Mouse (Mus musculus) neural tube, embryonic 14.5 days (tissue): ENCODE results near the gene Map2. TPM values are rescaled to one million over a fixed set of nuclear protein-coding genes. Genes with fewer than 3 reads are reported as not detected.

Source experiments
- ATAC-seq: fragments of 200-750 bp; cut with Nextera tagmentation; 2 replicates; pipeline ENCODE4 v1.8.0; 2017; ENCODE audit warnings: low read depth, mild to moderate bottlenecking, moderate TSS enrichment, moderate library complexity
- H3K27ac ChIP-seq: fragments of 300-500 bp; sonication (generic); 2 replicates; pipeline ENCODE4 v1.5.1; 2014; ENCODE audit warnings: low read depth, mild to moderate bottlenecking, control low read depth, low read length, moderate library complexity, mixed read lengths
- H3K27me3 ChIP-seq: fragments of 300-500 bp; sonication (generic); 2 replicates; pipeline ENCODE4 v1.6.1; 2014; ENCODE audit warnings: low read length; ENCODE audit not compliant: control insufficient read depth, insufficient read depth
- H3K36me3 ChIP-seq: fragments of 300-500 bp; sonication (generic); 2 replicates; pipeline ENCODE4 v1.6.1; 2014; ENCODE audit warnings: low read length, mixed read lengths; ENCODE audit not compliant: control insufficient read depth, insufficient read depth
- H3K4me1 ChIP-seq: fragments of 300-500 bp; sonication (generic); 2 replicates; pipeline ENCODE4 v1.6.1; 2014; ENCODE audit warnings: low read length; ENCODE audit not compliant: control insufficient read depth, insufficient read depth
- H3K4me2 ChIP-seq: fragments of 300-500 bp; sonication (generic); 2 replicates; pipeline ENCODE4 v1.6.1; 2014; ENCODE audit warnings: mild to moderate bottlenecking, low read depth, low read length, control low read depth
- H3K4me3 ChIP-seq: fragments of 300-500 bp; sonication (generic); 2 replicates; pipeline ENCODE4 v1.5.1; 2014; ENCODE audit warnings: low read depth, low read length, control low read depth, mixed read lengths
- H3K9ac ChIP-seq: fragments of 300-500 bp; sonication (generic); replicated peaks from 2 replicates; pipeline ENCODE4 v1.6.1; 2014; ENCODE audit warnings: low read depth, mild to moderate bottlenecking, control low read depth, low read length, mixed read lengths
- H3K9me3 ChIP-seq: fragments of 300-500 bp; sonication (generic); 2 replicates; pipeline ENCODE4 v1.6.1; 2016; ENCODE audit warnings: low read length; ENCODE audit not compliant: control insufficient read depth
- WGBS: fragments of 180-500 bp; shearing (Covaris S2); extraction: QIAGEN DNeasy Blood & Tissue Kit; methylation state at CpG from one replicate; pipeline ENCODE4 v1.1.7; 2014; 5-methylcytosine and 5-hydroxymethylcytosine counted together
- polyA plus RNA-seq: library from polyadenylated mRNA; unstranded; fragments of >200 nt; fragmentation: Nextera tagmentation; extraction: Ambion mirVana; gene quantifications from 2 replicates; pipeline ENCODE4 v1.2.1, GENCODE M21; 2014

Gene Map2
- polyA plus RNA-seq, 1 experiment from 2014 or later, result 523 TPM

- ATAC-seq, result no peak
- no peaks in the 10 kb centered on the region for H3K36me3 ChIP-seq
- no peaks in the 10 kb centered on the region for H3K4me1 ChIP-seq
- 49% methylated on average over 2 of the region's 2 CpGs for WGBS
- H3K9me3 ChIP-seq, result no peaks in the 10 kb centered on the region
- no peak overlapping the region for H3K4me2 ChIP-seq
- H3K4me3 ChIP-seq, result no peak overlapping the region
- H3K27me3 ChIP-seq, result no peaks in the 10 kb centered on the region
- no peak overlapping the region for H3K27ac ChIP-seq
- H3K9ac ChIP-seq, result no peak overlapping the region
Measured at GRCm38 (mm10) chr1:66164648-66165047, 10.4 kb upstream of the Map2 start.

GRCm38 (mm10) chr1:66168722-66169121 is 6.4 kb upstream of the Map2 start:
- Histone ChIP-seq H3K9me3 (no peaks in the 10 kb centered on the region), H3K4me2 (no peak overlapping the region), H3K27ac (no peak overlapping the region), H3K36me3 (no peaks in the 10 kb centered on the region), H3K9ac (no peak overlapping the region), H3K4me1 (no peaks in the 10 kb centered on the region), H3K4me3 (no peak overlapping the region), H3K27me3 (no peaks in the 10 kb centered on the region)
- no peak for ATAC-seq
- WGBS, result 79% methylated on average over 5 of the region's 5 CpGs

GRCm38 (mm10) chr1:66172127-66172526 is 2.9 kb upstream of the Map2 start:
- no peak for ATAC-seq
- WGBS, result 49% methylated on average over 3 of the region's 3 CpGs

GRCm38 (mm10) chr1:66173630-66174029 is 1.4 kb upstream of the Map2 start:
- Histone ChIP-seq H3K27me3 (no peaks in the 10 kb centered on the region), H3K9ac (no peak overlapping the region), H3K27ac (no peak overlapping the region), H3K36me3 (0 out of 2 replicates have a peak, but pooled peaks cover 2% of the 10 kb centered on the region), H3K4me3 (no peak overlapping the region), H3K4me2 (no peak overlapping the region), H3K4me1 (peaks cover 10% of the 10 kb centered on the region), H3K9me3 (no peaks in the 10 kb centered on the region)
- ATAC-seq, result no peak
- 41% methylated on average over 5 of the region's 5 CpGs for WGBS

More at GRCm38 (mm10) chr1:66172127-66172526, 2.9 kb upstream of the Map2 start:
- Histone ChIP-seq H3K9ac (no peak overlapping the region), H3K4me2 (no peak overlapping the region), H3K9me3 (no peaks in the 10 kb centered on the region), H3K27ac (no peak overlapping the region), H3K4me3 (no peak overlapping the region), H3K27me3 (no peaks in the 10 kb centered on the region), H3K4me1 (no peaks in the 10 kb centered on the region), H3K36me3 (no peaks in the 10 kb centered on the region)

GRCm38 (mm10) chr1:66176012-66176837 is 1.2 kb downstream of the Map2 start:
- H3K4me3 ChIP-seq, result peak overlapping the region; percentile 93
- H3K27me3 ChIP-seq, result no peaks in the 10 kb centered on the region
- peak; percentile 64 for ATAC-seq
- no peaks in the 10 kb centered on the region; the same call in 1 of the 2 replicates for H3K9me3 ChIP-seq
- H3K27ac ChIP-seq, result peak overlapping the region; percentile 90
- H3K4me2 ChIP-seq, result peak overlapping the region; percentile 46
- WGBS, result 11% methylated on average over 9 of the region's 9 CpGs
- H3K4me1 ChIP-seq, result peaks cover 18% of the 10 kb centered on the region
- H3K9ac ChIP-seq, result peak overlapping the region; percentile 92
- 0 out of 2 replicates have a peak, but pooled peaks cover 6% of the 10 kb centered on the region for H3K36me3 ChIP-seq

- Histone ChIP-seq H3K4me1 (peaks cover 18% of the 10 kb centered on the region), H3K27ac (peak overlapping the region; percentile 90), H3K9ac (peak overlapping the region; percentile 92), H3K4me2 (peak overlapping the region; percentile 46), H3K9me3 (no peaks in the 10 kb centered on the region; the same call in 1 of the 2 replicates), H3K4me3 (peak overlapping the region; percentile 93), H3K27me3 (no peaks in the 10 kb centered on the region), H3K36me3 (0 out of 2 replicates have a peak, but pooled peaks cover 9% of the 10 kb centered on the region)
- no peak for ATAC-seq
- 34% methylated on average over 2 of the region's 2 CpGs for WGBS
Measured at GRCm38 (mm10) chr1:66176838-66177105, 1.7 kb downstream of the Map2 start.

- ATAC-seq, result no peak
- 0 out of 2 replicates have a peak, but pooled peaks cover 9% of the 10 kb centered on the region for H3K36me3 ChIP-seq
- 12% methylated on average over 4 of the region's 4 CpGs for WGBS
- no peaks in the 10 kb centered on the region; the same call in 1 of the 2 replicates for H3K9me3 ChIP-seq
- H3K4me1 ChIP-seq, result peaks cover 18% of the 10 kb centered on the region
- no peaks in the 10 kb centered on the region for H3K27me3 ChIP-seq
- H3K9ac ChIP-seq, result peak overlapping the region; percentile 92
- H3K4me3 ChIP-seq, result peak overlapping the region; percentile 93
- peak overlapping the region; percentile 1; the same call in 1 of the 2 replicates for H3K27ac ChIP-seq
- H3K4me2 ChIP-seq, result peak overlapping the region; percentile 46
Measured at GRCm38 (mm10) chr1:66177489-66178170, 2.6 kb downstream of the Map2 start.

- peaks cover 14% of the 10 kb centered on the region for H3K4me1 ChIP-seq
- peak; percentile 72; the same call in 1 of the 2 replicates for ATAC-seq
- H3K36me3 ChIP-seq, result no peaks in the 10 kb centered on the region
- H3K9me3 ChIP-seq, result no peaks in the 10 kb centered on the region
- H3K4me2 ChIP-seq, result no peak overlapping the region
- H3K27me3 ChIP-seq, result no peaks in the 10 kb centered on the region
- WGBS, result 45% methylated on average over 12 of the region's 12 CpGs
- no peak overlapping the region for H3K4me3 ChIP-seq
- no peak overlapping the region for H3K9ac ChIP-seq
- H3K27ac ChIP-seq, result no peak overlapping the region
Measured at GRCm38 (mm10) chr1:66187016-66187681, 12.1 kb downstream of the Map2 start.
